Mouse (Mus musculus) gastrocnemius, postnatal 25 days (tissue): ENCODE results near the gene Atg9b. TPM values are rescaled to one million over a fixed set of nuclear protein-coding genes. Genes with fewer than 3 reads are reported as not detected.

Experiments
- DNase-seq: peaks from one replicate; pipeline ENCODE4 v3.0.0; 2022
- long read RNA-seq, 2 experiments: library from polyadenylated mRNA; stranded (forward); transcript quantifications; one replicate each; pipeline ENCODE4 v2.0.0; 2021
- total RNA-seq, 2 experiments: library from RNA; stranded (reverse); gene quantifications; 1 replicate in 1 of 2; 2 replicates in 1 of 2; pipeline ENCODE4 v1.2.3; 2021

Atg9b gene
- total RNA-seq, result under 1 TPM; 0.10 to 0.19 TPM
- long read RNA-seq, experiment 1, partial matches to known transcripts, result 0 of 1 reads
- long read RNA-seq, experiment 1, other reads (novel, unspliced or antisense), result 1 of 1 reads
- long read RNA-seq, experiment 2, result 0 reads

GRCm38 (mm10) chr5:24391864-24392263 lies at the start of gene Atg9b:
Atg9b (minus strand) TSS chr5:24392143.
- DNase-seq, result no peak

GRCm38 (mm10) chr5:24441187-24441586 lies 49.2 kb upstream of the Atg9b start:
- no peak for DNase-seq

GRCm38 (mm10) chr5:24433993-24434392 lies 42.0 kb upstream of the Atg9b start:
- DNase-seq, result no peak

- no peak for DNase-seq
Measured at GRCm38 (mm10) chr5:24428596-24428995, 36.7 kb upstream of the Atg9b start.

DNA sequence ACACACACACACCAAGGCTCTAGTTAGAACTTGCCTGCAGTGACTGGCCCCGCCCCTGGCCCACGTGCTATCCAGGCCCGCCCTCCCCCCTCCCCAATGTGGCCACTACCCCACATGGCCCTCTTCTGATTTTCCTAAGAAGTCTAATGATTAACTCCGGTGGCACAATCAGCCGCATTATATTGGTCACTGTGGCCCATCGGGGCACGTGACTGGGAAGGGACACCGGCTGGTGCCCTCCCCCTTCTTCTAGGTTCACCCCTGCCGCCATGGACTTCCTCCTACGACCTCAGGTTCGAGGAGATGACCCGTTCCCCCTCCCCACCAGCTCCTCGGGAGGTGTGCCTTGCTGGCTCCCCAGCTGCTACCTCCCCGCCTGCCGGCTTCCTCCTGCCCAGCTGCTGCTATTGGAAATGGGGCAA lies 36.0 kb upstream of the Atg9b start:
- no peak for DNase-seq

- no peak for DNase-seq
Measured at GRCm38 (mm10) chr5:24427285-24427633, 35.3 kb upstream of the Atg9b start.

- no peak for DNase-seq
Measured at GRCm38 (mm10) chr5:24426556-24427284, 34.8 kb upstream of the Atg9b start.

- DNase-seq, result no peak
Measured at GRCm38 (mm10) chr5:24426037-24426432, 34.1 kb upstream of the Atg9b start.

GRCm38 (mm10) chr5:24425421-24426036 lies 33.6 kb upstream of the Atg9b start:
- no peak for DNase-seq

DNA sequence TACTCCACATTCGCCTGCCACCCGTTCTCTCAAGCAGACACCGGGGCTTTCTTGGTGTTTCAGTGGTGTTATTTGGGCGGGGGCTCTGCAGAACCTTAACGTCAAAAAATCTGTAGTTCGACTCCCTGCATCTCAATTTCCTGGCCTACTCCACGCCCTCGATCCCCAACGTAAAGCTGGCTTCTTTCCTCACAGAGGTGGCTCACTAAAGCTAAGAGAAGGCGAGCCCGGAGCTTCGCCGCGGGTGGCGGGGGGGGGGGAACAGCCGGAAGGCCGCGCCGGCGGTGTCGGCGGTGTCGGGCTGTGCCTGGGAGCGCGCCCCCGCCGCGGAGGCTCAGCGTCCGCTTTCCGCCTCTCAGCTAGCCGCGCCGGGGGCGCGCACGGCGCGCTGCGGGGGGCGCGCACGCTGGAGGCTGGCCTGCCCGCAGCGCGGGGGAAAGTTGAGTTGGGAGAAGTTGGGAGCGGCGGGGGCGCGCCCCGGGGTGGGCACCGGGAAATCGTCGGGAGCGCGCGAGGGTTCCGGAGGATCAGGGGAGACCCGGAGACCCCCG lies 33.0 kb upstream of the Atg9b start:
- DNase-seq, result peak; percentile 91

DNA sequence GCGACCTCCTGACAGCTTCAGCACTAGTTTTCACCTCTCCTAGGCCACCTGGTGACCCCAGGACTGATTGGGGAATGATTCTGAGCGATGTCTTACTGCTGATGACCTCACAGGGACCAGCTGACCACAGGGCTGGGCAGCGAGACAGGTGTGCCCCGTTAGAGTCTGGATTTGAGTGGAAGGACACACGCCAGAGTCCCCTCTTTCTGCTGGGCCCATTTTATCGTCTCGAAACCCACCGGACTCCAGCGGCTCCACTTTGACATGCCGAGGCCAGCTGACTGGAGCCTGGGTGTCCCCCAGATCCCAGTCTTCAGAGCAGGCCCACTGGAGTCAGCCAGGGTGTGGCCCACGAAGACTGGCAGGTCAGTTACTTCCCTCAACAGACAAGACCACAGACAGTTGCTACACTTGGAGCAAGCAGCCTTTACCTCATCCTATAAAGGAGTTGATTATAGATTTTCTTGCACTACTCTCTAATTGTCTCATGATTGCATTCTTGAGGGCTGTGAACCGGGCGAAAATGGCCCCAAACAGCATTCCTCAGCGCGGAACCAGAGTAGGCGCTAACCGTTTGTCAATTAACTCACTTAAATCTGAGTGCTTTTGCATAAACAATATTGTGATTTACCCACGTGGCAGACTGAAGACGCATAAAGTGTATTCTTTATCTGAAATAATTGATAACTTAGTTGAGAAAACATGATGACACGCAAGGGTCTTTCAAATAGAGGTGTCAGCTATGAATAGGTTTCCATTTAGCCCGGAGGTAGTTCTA lies 32.2 kb upstream of the Atg9b start:
- no peak for DNase-seq

DNA sequence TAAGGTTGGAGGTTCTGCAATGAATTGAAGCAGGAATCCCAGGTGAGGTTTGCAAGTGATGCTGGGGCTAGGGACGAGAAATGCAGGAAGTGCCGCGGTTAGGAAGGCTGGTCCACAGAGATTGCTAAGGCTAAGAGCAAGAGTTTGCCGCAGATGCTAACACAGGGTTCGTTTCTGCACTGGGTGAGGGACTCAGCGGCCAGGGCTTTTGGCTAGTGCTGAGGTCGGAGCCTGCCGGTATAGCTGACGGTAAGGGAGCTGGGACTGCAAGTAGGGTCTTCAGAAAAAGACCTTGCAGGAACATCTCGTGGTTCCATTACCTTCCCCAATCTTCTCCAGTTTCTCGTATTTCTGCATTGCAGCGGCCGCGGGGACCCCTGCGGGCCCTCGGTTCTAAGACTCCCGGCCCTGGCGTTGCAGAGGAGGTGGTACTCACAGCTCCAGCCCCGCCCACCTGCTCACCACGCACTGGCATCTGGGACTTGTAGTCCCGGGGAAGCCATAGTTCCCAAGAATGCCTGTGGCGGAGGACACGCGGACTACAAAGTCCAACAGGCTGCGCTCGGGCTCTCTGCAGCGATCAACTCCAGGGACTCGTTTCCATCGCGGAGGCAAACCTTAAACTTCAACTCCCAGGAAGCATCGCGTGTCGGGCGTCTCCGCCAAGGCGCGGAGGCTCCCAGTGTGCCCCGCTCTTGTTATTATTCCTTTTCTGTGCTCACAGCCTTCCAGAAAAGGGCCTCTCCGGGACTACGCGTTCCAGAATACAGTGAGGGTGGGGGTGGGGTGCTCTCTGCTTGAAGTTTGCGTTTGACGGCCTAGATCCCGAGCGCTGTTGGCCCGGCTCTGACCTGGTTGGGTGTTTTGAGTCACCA lies 31.4 kb upstream of the Atg9b start, which contains the start of the genes Cdk5 and Slc4a2:
Cdk5 (minus strand) TSS at position 402 of the 875 bp plus-strand sequence.
Slc4a2 (plus strand) TSS at position 709 of the 875 bp plus-strand sequence.
- peak; percentile 99 for DNase-seq

GRCm38 (mm10) chr5:24420381-24420780 lies 28.4 kb upstream of the Atg9b start:
- no peak for DNase-seq

DNA sequence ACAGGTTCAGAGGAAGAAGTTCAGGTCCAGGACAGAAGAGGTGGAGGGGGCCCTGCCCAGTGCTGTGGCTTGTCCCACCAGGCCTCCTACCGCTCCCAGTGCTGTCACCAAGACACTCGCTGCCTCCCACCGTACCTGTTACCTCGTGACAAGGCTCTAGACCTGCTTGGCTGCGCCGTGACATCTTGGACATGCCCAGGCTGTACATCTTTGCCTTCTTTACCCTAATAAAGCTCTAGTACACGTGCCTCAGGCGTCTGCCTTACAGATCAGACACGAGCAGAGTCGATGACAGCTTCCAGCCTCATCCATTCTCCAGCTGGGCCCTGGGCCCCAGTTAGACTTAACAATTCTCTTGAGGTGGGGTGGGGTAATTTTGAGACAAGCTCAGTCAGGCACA lies 25.6 kb upstream of the Atg9b start:
- DNase-seq, result no peak

- DNase-seq, result peak; percentile 41
Measured at GRCm38 (mm10) chr5:24416222-24416736, 24.3 kb upstream of the Atg9b start.

- no peak for DNase-seq
Measured at GRCm38 (mm10) chr5:24413938-24414337, 22.0 kb upstream of the Atg9b start.

- no peak for DNase-seq
Measured at GRCm38 (mm10) chr5:24413042-24413693, 21.2 kb upstream of the Atg9b start, which contains the start of gene Asic3. Asic3 (plus strand) TSS chr5:24413392.

DNA sequence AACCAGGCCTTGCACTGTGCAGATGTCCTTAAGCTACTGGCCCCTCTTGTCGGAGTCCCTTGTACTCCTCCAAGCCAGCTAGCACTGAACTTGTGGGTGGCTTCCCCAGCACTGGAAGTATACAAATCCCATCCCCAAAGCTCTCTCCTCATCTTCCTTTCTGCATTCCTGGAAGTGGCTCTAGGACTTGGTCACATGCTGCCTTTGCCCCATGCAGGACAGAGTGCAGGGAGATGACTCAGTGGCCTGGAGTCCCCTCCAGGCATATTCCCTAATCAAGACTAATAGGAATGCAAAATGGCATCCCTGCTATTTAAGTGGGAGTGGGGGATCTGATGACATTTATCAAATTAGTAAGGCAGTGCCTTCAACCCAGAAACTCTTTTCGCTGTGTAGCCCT lies 20.1 kb upstream of the Atg9b start:
- DNase-seq, result no peak

DNA sequence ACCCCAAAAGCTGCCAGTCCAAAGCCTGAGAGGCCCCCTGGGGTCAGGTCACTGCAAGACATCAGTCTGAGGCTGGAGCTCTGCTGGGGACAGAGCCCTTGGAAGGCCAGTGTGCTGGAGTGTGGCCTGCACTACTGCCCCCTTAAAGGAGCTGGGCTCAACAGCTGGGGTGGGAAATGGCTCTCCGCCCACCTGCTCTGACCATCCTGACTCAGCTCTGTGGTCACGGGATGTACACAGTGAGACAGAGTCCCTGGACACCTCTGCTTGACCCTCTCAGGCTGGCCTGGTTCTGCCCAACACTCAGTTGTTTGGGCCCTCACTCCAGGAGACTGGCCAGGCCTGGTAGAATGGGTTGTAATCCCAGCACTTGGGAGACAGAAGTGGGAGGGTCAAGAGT lies 17.5 kb upstream of the Atg9b start:
- DNase-seq, result no peak

GRCm38 (mm10) chr5:24408651-24409050 lies 16.7 kb upstream of the Atg9b start:
- no peak for DNase-seq
